Mouse (Mus musculus) hindbrain, embryonic 10.5 days (tissue): ENCODE results near the gene Rps26. TPM values are rescaled to one million over a fixed set of nuclear protein-coding genes. Genes with fewer than 3 reads are reported as not detected.
A peak's percentile ranks its signal among the peaks of the same experiment; 100 is the strongest.
"Not testable (repeated sequence)": the region's sequence is repeated elsewhere in the genome, so short reads cannot be mapped to it uniquely, and the experiment has no call there.

Experiments used
- DNase-seq: peaks from one replicate; pipeline ENCODE4 v3.0.0-alpha.2; 2017; ENCODE audit warnings: low spot score
- H3K27ac ChIP-seq: fragments of 300-500 bp; sonication (generic); 2 replicates; pipeline ENCODE4 v1.5.1; 2016; ENCODE audit warnings: mild to moderate bottlenecking, moderate library complexity
- H3K27me3 ChIP-seq: fragments of 300-500 bp; sonication (generic); 2 replicates; pipeline ENCODE4 v1.6.1; 2016; ENCODE audit warnings: mild to moderate bottlenecking; ENCODE audit not compliant: poor library complexity, insufficient read depth, severe bottlenecking
- H3K36me3 ChIP-seq: fragments of 300-500 bp; sonication (generic); 2 replicates; pipeline ENCODE4 v1.6.1; 2016; ENCODE audit warnings: mild to moderate bottlenecking, moderate library complexity
- H3K4me1 ChIP-seq: fragments of 300-500 bp; sonication (generic); replicated peaks from 2 replicates; pipeline ENCODE4 v1.6.1; 2016; ENCODE audit warnings: mild to moderate bottlenecking
- H3K4me3 ChIP-seq: fragments of 300-500 bp; sonication (generic); 2 replicates; pipeline ENCODE4 v1.5.1; 2016; ENCODE audit warnings: mild to moderate bottlenecking, moderate library complexity
- H3K9me3 ChIP-seq: fragments of 300-500 bp; sonication (generic); 2 replicates; pipeline ENCODE4 v1.6.1; 2016; ENCODE audit warnings: mild to moderate bottlenecking, moderate library complexity
- WGBS: fragments of 180-500 bp; shearing (Covaris S2); methylation state at CpG from one replicate; pipeline ENCODE4 v1.1.7; 2016; 5-methylcytosine and 5-hydroxymethylcytosine counted together
- polyA plus RNA-seq: library from polyadenylated mRNA; unstranded; fragments of >200 nt; fragmentation: Nextera tagmentation; extraction: Ambion mirVana; gene quantifications from 2 replicates; pipeline ENCODE4 v1.2.1, GENCODE M21; 2016

Gene Rps26
- polyA plus RNA-seq, 1 experiment from 2014 or later: 472 TPM

- peaks cover 45% of the 10 kb centered on the region for H3K36me3 ChIP-seq
- 93% methylated on average over 13 of the region's 13 CpGs for WGBS
Measured at GRCm38 (mm10) chr10:128635697-128636096, 9.2 kb upstream of the Rps26 start.

GRCm38 (mm10) chr10:128631571-128631970, 5.0 kb upstream of the Rps26 start:
- no peak overlapping the region for H3K4me3 ChIP-seq
- H3K9me3 ChIP-seq: no peaks in the 10 kb centered on the region
- no peaks in the 10 kb centered on the region for H3K27me3 ChIP-seq
- no peak overlapping the region for H3K27ac ChIP-seq
- DNase-seq: no peak
- 21% methylated on average over 6 of the region's 6 CpGs for WGBS
- peaks cover 30% of the 10 kb centered on the region for H3K36me3 ChIP-seq
- peaks cover 12% of the 10 kb centered on the region for H3K4me1 ChIP-seq

More at GRCm38 (mm10) chr10:128635697-128636096, 9.2 kb upstream of the Rps26 start:
- Histone ChIP-seq H3K27me3 (no peaks in the 10 kb centered on the region), H3K9me3 (no peaks in the 10 kb centered on the region), H3K4me3 (no peak overlapping the region), H3K4me1 (peaks cover 24% of the 10 kb centered on the region), H3K27ac (no peak overlapping the region)
- no peak for DNase-seq

- not testable (repeated sequence) for H3K9me3 ChIP-seq, H3K27ac ChIP-seq, H3K4me3 ChIP-seq, DNase-seq, H3K27me3 ChIP-seq
- H3K36me3 ChIP-seq: peaks cover 19% of the 10 kb centered on the region
- WGBS: 81% methylated on average over 5 of the region's 5 CpGs
- H3K4me1 ChIP-seq: peaks cover 13% of the 10 kb centered on the region
Measured at GRCm38 (mm10) chr10:128630306-128630705, 3.8 kb upstream of the Rps26 start.

GRCm38 (mm10) chr10:128629746-128630145, 3.2 kb upstream of the Rps26 start:
- Histone ChIP-seq H3K4me1 (peaks cover 17% of the 10 kb centered on the region), H3K36me3 (peaks cover 19% of the 10 kb centered on the region), H3K9me3 (no peaks in the 10 kb centered on the region), H3K27me3 (no peaks in the 10 kb centered on the region), H3K4me3 (no peak overlapping the region), H3K27ac (no peak overlapping the region)
- no peak for DNase-seq
- 78% methylated on average over 2 of the region's 2 CpGs for WGBS

GRCm38 (mm10) chr10:128627398-128628317, 1.1 kb upstream of the Rps26 start:
- WGBS: 88% methylated on average over 10 of the region's 10 CpGs

GRCm38 (mm10) chr10:128625287-128625894, 1.2 kb downstream of the Rps26 start:
- Histone ChIP-seq H3K9me3 (no peaks in the 10 kb centered on the region), H3K4me3 (peak overlapping the region; percentile 94), H3K36me3 (peaks cover 34% of the 10 kb centered on the region), H3K4me1 (peaks cover 8% of the 10 kb centered on the region), H3K27me3 (no peaks in the 10 kb centered on the region), H3K27ac (peak overlapping the region; percentile 96)
- DNase-seq: no peak
- WGBS: 52% methylated on average over 7 of the region's 7 CpGs

More at GRCm38 (mm10) chr10:128627398-128628317, 1.1 kb upstream of the Rps26 start:
- H3K4me1 ChIP-seq: peaks cover 11% of the 10 kb centered on the region
- DNase-seq: no peak
- H3K36me3 ChIP-seq: peaks cover 29% of the 10 kb centered on the region
- no peaks in the 10 kb centered on the region for H3K9me3 ChIP-seq
- no peaks in the 10 kb centered on the region for H3K27me3 ChIP-seq
- H3K27ac ChIP-seq: no peak overlapping the region
- H3K4me3 ChIP-seq: no peak overlapping the region

GRCm38 (mm10) chr10:128623106-128623613, 3.4 kb downstream of the Rps26 start:
- H3K36me3 ChIP-seq: peaks cover 34% of the 10 kb centered on the region
- WGBS: 86% methylated on average over 4 of the region's 4 CpGs
- not testable (repeated sequence) for H3K27ac ChIP-seq, H3K4me3 ChIP-seq, DNase-seq, H3K9me3 ChIP-seq, H3K4me1 ChIP-seq, H3K27me3 ChIP-seq

GRCm38 (mm10) chr10:128622702-128623101, 3.8 kb downstream of the Rps26 start:
- no peaks in the 10 kb centered on the region for H3K9me3 ChIP-seq
- H3K4me3 ChIP-seq: no peak overlapping the region
- 82% methylated on average over 4 of the region's 4 CpGs for WGBS
- H3K4me1 ChIP-seq: peaks cover 8% of the 10 kb centered on the region
- no peak for DNase-seq
- H3K27me3 ChIP-seq: no peaks in the 10 kb centered on the region
- H3K36me3 ChIP-seq: peaks cover 34% of the 10 kb centered on the region
- H3K27ac ChIP-seq: no peak overlapping the region

- 80% methylated on average over 3 of the region's 3 CpGs for WGBS
- H3K4me3 ChIP-seq: no peak overlapping the region
- no peaks in the 10 kb centered on the region for H3K9me3 ChIP-seq
- no peak for DNase-seq
- no peak overlapping the region for H3K27ac ChIP-seq
- peaks cover 8% of the 10 kb centered on the region for H3K4me1 ChIP-seq
- peaks cover 34% of the 10 kb centered on the region for H3K36me3 ChIP-seq
- H3K27me3 ChIP-seq: no peaks in the 10 kb centered on the region
Measured at GRCm38 (mm10) chr10:128621986-128622520, 4.5 kb downstream of the Rps26 start.

- H3K4me3 ChIP-seq: no peak overlapping the region
- DNase-seq: no peak
- H3K4me1 ChIP-seq: peaks cover 3% of the 10 kb centered on the region
- no peak overlapping the region for H3K27ac ChIP-seq
- H3K9me3 ChIP-seq: no peaks in the 10 kb centered on the region
- no peaks in the 10 kb centered on the region for H3K27me3 ChIP-seq
- H3K36me3 ChIP-seq: peaks cover 31% of the 10 kb centered on the region
Measured at GRCm38 (mm10) chr10:128620241-128620640, 6.3 kb downstream of the Rps26 start.

- 91% methylated on average over 5 of the region's 5 CpGs for WGBS
- H3K27ac ChIP-seq, DNase-seq, H3K4me3 ChIP-seq, H3K27me3 ChIP-seq, H3K9me3 ChIP-seq, H3K4me1 ChIP-seq: not testable (repeated sequence)
- peaks cover 20% of the 10 kb centered on the region for H3K36me3 ChIP-seq
Measured at GRCm38 (mm10) chr10:128619148-128619547, 7.4 kb downstream of the Rps26 start.

- Histone ChIP-seq H3K4me1 (no peaks in the 10 kb centered on the region), H3K4me3 (no peak overlapping the region), H3K9me3 (no peaks in the 10 kb centered on the region), H3K27ac (no peak overlapping the region), H3K27me3 (no peaks in the 10 kb centered on the region), H3K36me3 (peaks cover 14% of the 10 kb centered on the region)
- 82% methylated on average over 1 of the region's 1 CpGs for whole genome bisulfite sequencing
- DNase-seq: no peak
Measured at GRCm38 (mm10) chr10:128618570-128618969, 8.0 kb downstream of the Rps26 start.
